Mouse (Mus musculus) heart, postnatal 10 days (tissue): Measurements from ENCODE around the gene Pitpnm3. TPM values are rescaled to one million over a fixed set of nuclear protein-coding genes. Genes with fewer than 3 reads are reported as not detected.

Experiments
- DNase-seq, 2 experiments: peaks; one replicate each; pipeline ENCODE4 v3.0.0; 2021
- intact Hi-C: fragments of 180-260 bp; cut with DNase I; formaldehyde crosslinking; loops from one replicate; pipeline ENCODE4 v1.15.1; 2025
- total RNA-seq, 2 experiments: library from RNA; stranded (reverse); gene quantifications; 2 replicates each; pipeline ENCODE4 v1.2.3; 2021

The Pitpnm3 gene
- total RNA-seq, 2 experiments from 2014 or later, result 1.3 to 2.1 TPM

GRCm38 (mm10) chr11:72026516-72026915 is 109.1 kb downstream of the Pitpnm3 start:
- intact Hi-C loops, result loop anchor here (10.0 kb wide), 1 partner anchor 182 kb away; no protein-coding TSS in a partner anchor
- DNase-seq, result no peak

DNA sequence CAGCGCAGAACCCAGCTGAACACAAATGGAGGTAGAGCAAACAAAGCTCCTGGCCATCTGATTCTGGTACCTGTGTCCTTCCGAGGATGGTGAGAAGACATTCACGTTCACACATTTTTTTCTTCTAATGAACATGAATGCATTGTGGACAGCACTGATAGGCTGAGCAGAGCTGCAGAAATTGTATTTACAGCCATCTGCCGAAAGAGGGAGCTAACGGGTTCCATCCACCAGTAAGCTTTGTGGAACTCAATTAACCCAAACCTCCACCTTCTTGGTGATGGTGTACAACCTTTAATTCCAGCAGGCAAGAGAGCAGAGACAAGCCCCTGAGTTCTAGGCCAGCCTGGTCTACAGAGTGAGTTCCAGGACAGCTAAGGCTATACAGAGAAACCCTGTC is 109.7 kb downstream of the Pitpnm3 start:
- DNase-seq, result peak in 1 of 2 experiments; percentile 34
- intact Hi-C loops, result loop anchor here (10.0 kb wide), 1 partner anchor 181 kb away; no protein-coding TSS in a partner anchor

- DNase-seq, result peak; percentile 72 to 85
- intact Hi-C loops, result loop anchor here (1.0 to 10.0 kb wide), 4 partner anchors 33 to 687 kb away; no protein-coding TSS in a partner anchor
These were observed 111.3 kb downstream of the Pitpnm3 start for GRCm38 (mm10) chr11:72024193-72024781.

DNA sequence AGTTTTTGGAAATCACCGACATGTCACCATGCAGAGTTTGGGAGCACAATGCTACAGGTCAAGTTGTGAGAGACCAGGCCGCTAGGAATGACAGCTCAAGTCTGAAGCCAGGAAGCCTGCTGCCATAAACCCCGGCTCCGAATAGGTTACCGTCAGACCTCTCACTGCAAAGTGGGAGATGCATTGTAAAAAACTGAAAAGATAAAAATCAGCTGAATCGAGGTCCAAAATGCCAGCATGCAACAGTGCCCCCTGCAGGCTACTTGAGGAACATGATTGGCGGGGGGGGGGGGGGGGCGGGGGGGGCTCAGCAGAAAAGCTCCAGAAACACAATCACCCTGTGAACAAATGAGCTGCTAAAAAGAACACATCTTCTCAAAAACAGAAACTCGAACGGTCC is 112.0 kb downstream of the Pitpnm3 start:
- intact Hi-C loops, result loop anchor here (5.0 to 10.0 kb wide), 3 partner anchors 179 to 686 kb away; no protein-coding TSS in a partner anchor
- peak in 1 of 2 experiments; percentile 43 for DNase-seq

DNA sequence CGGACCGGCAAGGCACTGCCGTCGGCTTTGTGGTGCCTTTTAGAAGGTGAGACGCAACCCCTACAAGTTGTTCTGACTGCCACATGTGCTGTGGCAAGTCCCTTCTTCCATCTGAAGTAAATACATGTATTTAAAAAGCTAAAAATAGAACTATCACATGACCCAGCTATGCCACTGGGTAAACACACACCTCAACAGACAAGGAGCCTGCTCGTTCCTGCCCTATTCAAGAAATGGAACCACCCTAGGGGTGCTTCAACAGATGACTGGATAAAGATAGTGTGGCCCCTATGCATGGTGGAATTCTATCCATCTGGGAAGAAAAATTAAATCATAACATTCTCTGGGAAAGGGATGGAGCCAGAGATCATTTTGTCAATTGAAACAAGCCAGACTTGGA is 112.8 kb downstream of the Pitpnm3 start:
- no peak for DNase-seq
- intact Hi-C loops, result loop anchor here (5.0 to 10.0 kb wide), 3 partner anchors 178 to 686 kb away; no protein-coding TSS in a partner anchor

DNA sequence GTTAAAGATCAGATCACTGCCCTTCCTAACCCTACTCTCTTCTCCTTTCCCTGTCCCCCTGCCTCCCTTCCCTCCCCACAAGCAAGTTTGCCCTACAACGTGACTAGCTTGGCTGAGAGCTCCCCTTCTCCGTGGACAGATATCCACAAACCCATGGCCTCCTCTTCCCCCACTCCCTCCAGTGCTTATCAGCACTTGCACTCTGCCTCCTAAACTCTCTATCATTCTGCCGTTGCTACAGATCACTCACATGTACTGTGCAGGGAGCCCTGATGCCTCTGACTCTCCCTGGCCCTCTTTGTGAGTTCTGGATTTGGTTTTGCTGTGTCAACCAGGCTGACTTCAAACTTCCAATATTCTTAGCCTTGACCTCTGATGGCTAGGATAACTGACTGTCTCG is 114.6 kb downstream of the Pitpnm3 start:
- DNase-seq, result no peak
- intact Hi-C loops, result loop anchor here (5.0 to 10.0 kb wide), 3 partner anchors 176 to 684 kb away; no protein-coding TSS in a partner anchor

DNA sequence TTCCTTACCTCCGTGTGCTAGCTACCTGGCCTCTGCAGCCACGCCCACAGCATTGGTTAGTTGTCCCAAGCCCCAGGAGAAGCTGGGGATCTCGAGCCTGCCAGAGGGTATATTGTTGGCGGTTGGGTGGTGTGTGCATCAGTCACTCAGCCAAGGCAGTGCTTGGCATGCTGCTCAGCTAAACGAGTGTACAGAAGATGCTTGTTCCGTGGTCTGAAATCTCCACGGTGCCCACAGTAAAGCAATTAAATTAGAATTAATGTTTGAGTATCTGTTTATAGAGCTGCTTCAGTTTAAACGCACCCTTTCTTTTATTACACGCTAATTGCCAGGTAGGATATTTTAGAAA is 118.4 kb downstream of the Pitpnm3 start:
- no peak for DNase-seq
- intact Hi-C loops, result no loop called here

DNA sequence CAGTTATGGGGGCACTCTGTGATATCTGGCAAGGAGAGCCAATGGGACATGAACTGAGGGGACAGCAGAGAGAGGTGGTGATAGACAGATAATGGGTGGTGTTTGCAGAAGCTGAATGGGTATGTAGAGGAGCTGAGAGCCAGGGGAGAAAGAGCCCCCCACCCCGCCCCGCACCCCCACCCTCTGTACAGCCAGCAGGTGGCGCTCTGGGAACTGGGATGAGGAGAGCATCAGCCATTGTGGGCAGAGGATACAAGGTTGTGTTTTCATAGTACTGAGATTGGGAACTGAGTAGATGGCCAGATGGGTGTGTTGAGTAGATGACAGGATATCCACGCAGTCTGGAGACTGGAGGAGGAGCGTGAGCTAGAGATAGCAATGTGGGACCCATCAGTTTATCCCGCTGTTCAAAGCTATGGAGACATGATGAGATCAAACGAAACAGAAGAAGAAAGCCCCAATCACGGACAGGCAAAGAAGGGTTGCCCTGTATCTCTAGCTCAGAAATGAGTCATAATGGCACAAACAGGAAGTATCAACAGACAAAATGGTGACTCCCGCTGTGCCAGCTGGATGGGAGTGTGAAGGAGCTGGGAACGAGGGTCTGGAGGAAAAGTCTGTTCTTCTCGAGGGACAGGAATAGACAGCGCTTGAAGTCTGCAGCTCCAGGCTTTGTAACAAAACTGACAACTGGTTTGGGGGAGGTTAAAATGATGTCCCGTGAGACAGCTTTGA is 118.9 kb downstream of the Pitpnm3 start:
- no peak for DNase-seq
- intact Hi-C loops, result no loop called here

GRCm38 (mm10) chr11:72014674-72015073 is 120.9 kb downstream of the Pitpnm3 start:
- intact Hi-C loops, result no loop called here

GRCm38 (mm10) chr11:72011955-72012354 is 123.6 kb downstream of the Pitpnm3 start:
- DNase-seq, result no peak
- intact Hi-C loops, result no loop called here

More at GRCm38 (mm10) chr11:72014674-72015073, 120.9 kb downstream of the Pitpnm3 start:
- no peak for DNase-seq

- intact Hi-C loops, result no loop called here
These were observed 124.4 kb downstream of the Pitpnm3 start for GRCm38 (mm10) chr11:72010940-72011722.

DNA sequence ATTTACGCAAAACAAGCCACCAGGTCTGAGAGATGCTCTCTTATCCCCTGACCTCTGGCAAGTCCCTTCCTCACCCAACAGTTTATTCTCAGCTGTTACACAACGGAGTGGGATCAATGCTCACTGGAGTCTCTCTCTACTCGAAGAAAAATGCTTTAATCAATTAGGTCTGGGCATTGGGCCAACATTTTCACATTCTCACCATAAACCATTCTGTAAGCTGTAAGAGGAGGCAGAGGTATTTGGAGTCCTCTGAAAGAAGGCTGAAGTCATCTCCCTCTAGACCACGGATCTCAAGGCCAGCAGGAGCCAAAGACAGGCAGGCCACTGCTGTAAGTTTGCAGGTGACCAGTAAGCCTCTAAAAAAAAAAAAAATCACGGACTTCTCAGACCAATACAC is 125.2 kb downstream of the Pitpnm3 start:
- intact Hi-C loops, result no loop called here
- no peak for DNase-seq

More at GRCm38 (mm10) chr11:72010940-72011722, 124.4 kb downstream of the Pitpnm3 start:
- no peak for DNase-seq

GRCm38 (mm10) chr11:72005547-72005946 is 130.0 kb downstream of the Pitpnm3 start:
- DNase-seq, result no peak
- intact Hi-C loops, result no loop called here

- intact Hi-C loops, result no loop called here
- no peak for DNase-seq
These were observed 132.4 kb downstream of the Pitpnm3 start for GRCm38 (mm10) chr11:72003171-72003570.

DNA sequence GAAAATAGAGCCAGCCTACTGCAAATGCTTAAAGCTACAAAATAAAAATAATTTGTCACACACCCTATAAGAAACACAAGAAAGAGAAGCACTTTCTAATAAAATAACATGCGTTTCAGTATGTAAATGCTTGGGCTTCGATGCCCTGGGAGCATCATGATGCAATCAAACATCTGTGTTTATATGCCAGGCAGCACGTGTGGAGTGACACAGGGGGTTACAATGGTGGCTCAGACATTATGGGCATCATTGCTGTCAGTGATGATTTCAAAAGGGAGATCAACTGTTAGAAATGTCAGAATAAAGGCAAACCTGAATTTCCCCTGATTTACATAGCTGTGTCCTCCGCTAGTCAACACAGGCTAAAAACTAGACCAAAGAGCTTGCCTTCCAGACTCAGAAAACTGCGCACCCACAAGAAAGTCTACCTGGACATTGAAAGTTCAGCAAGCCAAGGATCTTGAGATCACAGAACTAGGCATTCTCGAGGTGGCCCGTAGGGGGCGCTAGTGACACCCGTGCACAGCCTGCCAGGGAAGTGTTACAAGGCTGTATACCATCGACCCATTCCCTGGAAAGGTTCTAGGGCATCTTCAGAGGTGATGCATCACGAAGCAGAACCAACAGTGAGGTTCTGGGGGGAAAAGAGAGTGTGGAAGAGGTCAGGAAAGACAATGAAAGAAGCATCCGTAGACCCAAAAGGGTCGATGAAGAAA is 133.3 kb downstream of the Pitpnm3 start:
- DNase-seq, result peak; percentile 14 to 39
- intact Hi-C loops, result no loop called here

- no peak for DNase-seq
- intact Hi-C loops, result no loop called here
These were observed 135.4 kb downstream of the Pitpnm3 start for GRCm38 (mm10) chr11:72000194-72000593.
